Mouse (Mus musculus) lung, postnatal 0 days (tissue): Measurements from ENCODE around the gene Csnk1e.

ENCODE experiments used
- CTCF ChIP-seq: IDR thresholded peaks from 2 replicates; pipeline ENCODE4 v1.5.1; 2016; ENCODE audit warnings: antibody characterized with exemption, mild to moderate bottlenecking
- EP300 ChIP-seq: IDR thresholded peaks from 2 replicates; pipeline ENCODE4 v1.6.1; 2016; ENCODE audit warnings: antibody characterized with exemption, mild to moderate bottlenecking, control low read depth

GRCm38 (mm10) chr15:79469577-79469976, 14.2 kb upstream of the Csnk1e start:
- TF ChIP-seq EP300 (no peak), CTCF (no peak)
